Mouse (Mus musculus) spleen, adult 2 months (tissue): ENCODE measurements at regions not wholly inside any gene's neighbourhood (a gene's known extent, or its start where the extent isn't known, plus 50 kb on each side); places are given as distances from the start of the nearest gene placed in this dataset.

Experiments
- CTCF ChIP-seq: fragments of 200-500 bp; IDR thresholded peaks from 2 replicates; pipeline ENCODE4 v1.5.1; 2011; ENCODE audit warnings: mild to moderate bottlenecking, inconsistent platforms; ENCODE audit not compliant: insufficient read depth, insufficient read length, insufficient replicate concordance; ENCODE audit errors: extremely low read depth
- POLR2A ChIP-seq: fragments of 200-500 bp; IDR thresholded peaks from 2 replicates; pipeline ENCODE4 v1.6.1; 2011; ENCODE audit warnings: low read depth, low read length, inconsistent platforms

DNA sequence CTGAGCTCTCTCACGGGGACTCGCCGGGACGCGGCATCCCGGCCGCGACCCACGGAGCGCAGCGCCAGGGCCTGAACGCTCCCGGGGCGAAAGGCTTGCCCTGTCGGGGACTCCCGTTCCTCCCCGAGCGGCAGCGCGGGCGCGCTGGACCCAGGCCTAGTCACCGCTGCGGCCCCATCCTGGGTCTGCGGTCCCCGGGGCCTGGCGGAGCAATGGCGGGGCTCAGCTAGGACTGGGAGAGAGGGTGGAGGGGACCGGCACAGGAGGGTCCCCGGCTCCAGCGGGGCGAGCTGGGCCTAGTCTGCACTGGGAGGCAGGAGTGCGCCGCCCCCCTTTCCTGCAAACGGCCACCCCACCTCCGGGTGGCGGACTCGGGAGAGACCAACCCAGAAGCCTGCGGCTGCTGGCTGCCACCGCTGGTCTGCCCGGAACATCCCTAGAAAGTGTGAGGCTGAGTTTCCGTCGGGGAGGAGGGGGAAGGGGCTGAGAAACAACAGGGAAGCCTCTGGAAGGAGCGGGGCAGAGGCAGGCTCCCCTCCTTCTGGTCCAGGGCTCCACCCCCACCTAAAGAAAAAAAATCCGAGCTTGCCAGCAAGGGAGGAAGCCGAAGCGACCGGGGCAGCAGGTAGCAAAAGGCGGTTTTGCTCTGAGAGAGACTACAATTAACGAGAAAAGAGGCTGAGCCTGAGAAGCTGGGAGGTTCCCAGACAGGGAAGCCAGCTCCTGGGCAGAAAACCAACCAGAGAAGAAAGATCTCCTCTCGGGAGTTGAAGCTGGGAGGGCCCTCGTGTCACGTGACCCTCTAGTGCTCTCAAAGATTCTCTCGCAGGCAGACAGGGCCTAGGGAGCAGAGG, 67.9 kb upstream of the Cplx2 start:
- TF ChIP-seq POLR2A: 0 out of 2 replicates have a peak, but pooled peaks have one; percentile 14
- TF ChIP-seq CTCF: no peak
